Mouse (Mus musculus): ENCODE measurements around the gene Cactin.

Cactin gene

GRCm38 (mm10) chr10:81319741-81320549 is 958 bp upstream of the Cactin start:
- no peak for DNase-seq

DNA sequence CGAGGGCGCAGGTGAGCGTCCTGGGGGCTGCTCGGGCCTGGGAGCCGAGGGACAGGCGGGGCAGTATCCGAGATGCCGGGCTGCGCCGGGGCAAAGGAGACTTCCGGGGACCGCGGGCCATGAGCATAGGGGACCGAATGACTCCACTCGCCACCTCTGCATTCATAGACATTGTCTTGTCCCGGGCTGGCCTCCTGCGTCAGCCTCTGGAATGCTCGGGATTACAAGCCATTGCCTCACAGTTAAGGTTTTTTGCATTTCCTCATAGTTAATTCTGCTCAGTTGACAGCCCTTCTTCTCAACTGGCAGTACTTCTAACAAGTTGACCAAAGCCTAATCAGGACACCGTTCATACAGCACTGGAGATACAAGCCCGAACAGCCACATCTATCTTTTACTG is 533 bp downstream of the Cactin start:
- no peak for DNase-seq

- no peak for DNase-seq
Observed at GRCm38 (mm10) chr10:81322444-81322843, 1.5 kb downstream of the Cactin start.

DNA sequence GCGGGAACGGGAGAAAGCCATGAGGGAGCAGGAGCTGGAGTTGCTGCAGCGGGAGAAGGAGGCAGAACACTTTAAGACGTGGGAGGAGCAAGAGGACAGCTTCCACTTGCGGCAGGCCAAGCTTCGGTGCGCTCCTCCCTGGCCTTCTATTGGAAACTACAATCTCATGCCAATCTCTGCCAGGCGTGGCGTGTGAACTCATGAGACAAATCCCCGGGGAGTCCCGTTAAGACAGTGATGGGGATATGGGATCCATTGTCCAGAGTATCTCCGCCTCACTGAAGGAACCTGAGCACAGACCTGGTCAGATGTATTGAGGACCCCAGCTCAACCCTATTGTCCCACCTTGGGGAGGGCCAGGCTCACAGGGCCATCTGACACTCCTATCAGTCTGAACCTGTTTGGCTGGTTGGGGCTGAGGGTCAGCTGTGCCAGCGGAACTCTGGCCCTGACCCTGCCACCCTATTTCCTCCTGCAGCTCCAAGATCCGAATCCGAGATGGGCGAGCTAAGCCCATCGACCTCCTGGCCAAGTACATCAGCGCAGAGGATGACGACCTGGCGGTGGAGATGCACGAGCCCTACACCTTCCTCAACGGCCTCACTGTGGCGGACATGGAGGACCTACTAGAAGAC is 2.4 kb downstream of the Cactin start:
- DNase-seq = no peak

GRCm38 (mm10) chr10:81323791-81324530 is 3.1 kb downstream of the Cactin start:
- DNase-seq = no peak

GRCm38 (mm10) chr10:81325176-81325575 is 4.3 kb downstream of the Cactin start:
- no peak for DNase-seq

DNA sequence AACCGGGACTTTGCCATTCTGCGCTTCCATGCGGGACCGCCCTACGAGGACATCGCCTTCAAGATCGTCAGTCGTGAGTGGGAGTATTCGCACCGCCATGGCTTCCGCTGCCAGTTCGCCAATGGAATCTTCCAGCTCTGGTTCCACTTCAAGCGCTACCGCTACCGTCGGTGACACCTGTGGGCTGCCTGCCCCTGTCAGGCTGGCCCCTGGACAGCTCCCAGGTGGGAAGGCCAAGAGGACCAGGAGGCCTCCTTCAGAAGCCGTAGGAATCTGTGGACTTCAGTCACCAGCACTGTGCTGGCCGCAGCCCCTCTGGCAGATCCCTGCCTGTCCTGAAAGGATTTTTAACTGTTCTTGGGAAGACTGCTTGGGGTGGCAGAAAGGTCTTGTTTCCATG is 4.9 kb downstream of the Cactin start:
- no peak for DNase-seq

- no peak for DNase-seq
Observed at GRCm38 (mm10) chr10:81326858-81327257, 6.0 kb downstream of the Cactin start.

DNA sequence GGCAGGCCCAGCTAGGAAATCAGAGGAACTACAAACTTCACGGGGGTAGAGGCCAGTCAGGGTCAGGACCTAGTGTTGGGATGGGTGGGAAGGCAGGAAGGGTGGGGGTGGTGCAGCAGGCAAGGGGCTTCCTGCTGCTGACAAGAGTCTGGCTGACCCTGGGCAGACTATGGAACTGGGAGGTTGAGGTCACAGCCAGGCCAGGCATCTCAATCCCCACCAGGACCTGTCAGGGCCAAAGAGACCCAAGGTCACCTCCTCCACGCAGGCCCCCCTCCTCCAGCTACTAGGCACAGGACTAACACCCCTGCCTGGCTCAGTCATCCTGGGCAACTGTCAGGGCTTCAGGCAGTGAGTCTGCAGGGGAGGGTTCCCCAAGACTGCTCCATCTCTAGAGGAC is 7.1 kb downstream of the Cactin start:
- DNase-seq = no peak

DNA sequence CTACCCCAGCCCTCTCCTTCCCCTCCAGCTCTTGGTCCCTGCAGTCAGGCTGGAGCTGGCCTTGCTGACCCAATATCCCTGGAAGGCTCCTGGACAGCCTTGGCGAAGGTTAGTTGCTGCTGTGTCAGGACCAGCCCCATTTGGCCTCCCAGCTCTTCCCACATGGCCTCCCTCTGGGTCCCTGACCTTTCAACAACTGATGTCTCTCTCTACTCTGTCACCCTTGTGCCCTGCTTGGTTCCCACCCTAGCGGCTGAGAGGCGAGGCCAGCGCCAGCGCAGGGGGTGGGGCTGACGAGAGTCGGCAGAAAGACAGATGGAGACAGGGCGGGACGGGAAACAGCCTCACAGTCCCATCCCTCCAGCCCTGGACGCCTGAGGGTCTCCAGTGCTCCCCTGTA is 7.5 kb downstream of the Cactin start, which contains the start of gene Tbxa2r:
Gene Tbxa2r (plus strand): TSS at position 346 of the 400 bp plus-strand sequence.
- DNase-seq = peak; percentile 91

- DNase-seq = peak; percentile 90
Observed at GRCm38 (mm10) chr10:81329194-81329975, 8.5 kb downstream of the Cactin start.

DNA sequence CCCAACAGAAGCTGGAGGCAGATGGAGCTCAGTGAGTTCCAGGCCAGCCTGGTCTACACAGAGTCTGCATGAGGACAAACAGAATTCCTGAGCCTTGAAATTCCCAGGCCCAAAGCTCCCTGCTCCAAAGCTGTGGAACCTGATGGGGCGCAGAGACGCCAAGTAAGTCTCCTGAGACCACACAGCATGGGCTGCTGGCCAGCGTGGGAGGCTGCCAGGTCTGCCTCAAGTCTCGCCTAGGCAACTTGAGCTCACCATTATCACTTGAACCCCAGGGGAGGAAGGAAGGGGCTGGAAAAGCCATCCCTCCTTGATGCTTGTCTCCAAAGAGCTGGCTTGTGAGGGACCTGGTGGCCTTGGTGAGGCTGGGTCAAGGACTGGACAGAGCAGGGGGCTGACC is 9.1 kb downstream of the Cactin start:
- no peak for DNase-seq

DNA sequence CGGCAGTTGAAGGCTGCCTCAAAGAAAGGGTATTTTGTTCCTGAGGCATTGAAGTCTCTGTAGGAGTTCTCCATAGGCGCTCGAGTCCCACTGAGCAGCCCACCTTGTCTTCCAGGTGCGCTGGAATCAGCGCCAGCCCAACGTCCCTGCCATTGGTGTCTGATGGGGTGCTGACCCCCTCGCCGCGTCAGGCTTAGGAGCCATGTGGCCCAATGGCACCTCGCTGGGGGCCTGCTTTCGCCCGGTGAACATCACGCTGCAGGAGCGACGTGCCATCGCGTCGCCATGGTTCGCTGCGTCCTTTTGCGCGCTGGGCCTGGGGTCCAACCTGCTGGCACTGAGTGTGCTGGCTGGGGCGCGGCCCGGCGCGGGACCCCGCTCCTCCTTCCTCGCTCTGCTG is 11.4 kb downstream of the Cactin start:
- no peak for DNase-seq

- no peak for DNase-seq
Observed at GRCm38 (mm10) chr10:81334324-81334723, 13.4 kb downstream of the Cactin start.

DNA sequence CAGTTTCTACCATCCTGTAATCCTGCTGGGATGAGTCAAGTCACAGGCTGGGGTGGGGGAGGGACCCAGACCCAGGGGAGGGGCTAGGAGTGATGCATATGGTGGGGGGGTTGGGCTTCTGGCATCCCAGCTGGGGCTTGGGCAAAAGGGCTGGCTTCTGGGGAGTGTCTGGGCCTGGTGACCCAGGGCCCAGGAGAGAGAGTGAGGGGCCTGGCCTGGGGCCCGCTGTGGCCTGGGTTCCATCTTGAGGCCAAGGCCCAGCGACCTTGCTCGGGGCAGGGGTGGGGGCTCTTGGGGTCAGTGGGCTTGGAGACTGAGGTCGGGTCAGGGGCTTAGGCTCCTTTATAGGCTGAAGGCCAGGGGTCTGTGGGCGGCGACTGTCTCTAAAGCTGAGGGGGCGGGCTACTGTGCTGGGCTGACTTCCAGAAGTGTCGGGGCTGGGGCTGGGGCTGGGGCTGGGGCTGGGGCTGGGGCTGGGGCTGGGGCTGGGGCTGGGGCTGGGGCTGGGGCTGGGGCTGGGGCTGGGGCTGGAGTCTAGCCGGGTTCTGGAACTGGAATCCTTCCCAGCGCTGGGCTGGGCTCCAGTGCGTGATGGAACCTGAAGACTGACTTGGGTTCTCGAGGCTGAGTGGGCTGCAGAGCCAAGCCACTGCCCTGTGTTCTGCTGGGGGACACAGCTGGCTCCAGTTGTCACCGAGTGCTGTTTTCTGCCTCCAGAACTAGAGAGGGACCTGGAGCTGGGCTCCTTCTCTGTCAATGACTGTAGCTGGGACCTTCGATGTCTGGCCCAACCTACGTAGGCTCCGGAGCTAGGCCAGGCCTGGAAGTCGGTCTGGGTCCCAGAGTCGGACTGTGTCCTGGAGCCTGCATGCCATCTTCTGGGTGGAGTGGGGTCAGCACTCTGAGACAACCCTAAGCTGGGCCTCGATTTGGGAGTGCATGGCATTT is 14.8 kb downstream of the Cactin start:
- no peak for DNase-seq

DNA sequence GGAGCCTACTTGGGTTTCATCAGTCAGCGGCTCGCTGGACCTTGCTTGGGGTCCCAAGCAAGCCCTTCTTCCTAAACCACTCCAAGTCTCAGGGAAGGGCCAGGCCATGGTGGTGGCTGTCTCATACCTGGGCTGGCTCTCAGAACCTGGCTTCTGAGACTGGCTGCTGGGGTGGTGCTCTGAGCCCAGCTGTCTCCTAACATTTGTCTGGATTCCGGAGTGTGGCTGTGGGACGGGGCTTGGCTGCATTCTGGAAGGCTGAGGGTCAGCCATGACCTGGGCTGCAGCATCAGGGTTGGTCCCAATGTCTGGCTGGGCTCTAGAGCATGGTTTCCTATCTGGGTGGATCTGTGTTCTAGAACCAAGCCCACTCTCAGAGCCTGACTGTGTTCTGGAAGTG is 15.7 kb downstream of the Cactin start:
- DNase-seq = no peak

DNA sequence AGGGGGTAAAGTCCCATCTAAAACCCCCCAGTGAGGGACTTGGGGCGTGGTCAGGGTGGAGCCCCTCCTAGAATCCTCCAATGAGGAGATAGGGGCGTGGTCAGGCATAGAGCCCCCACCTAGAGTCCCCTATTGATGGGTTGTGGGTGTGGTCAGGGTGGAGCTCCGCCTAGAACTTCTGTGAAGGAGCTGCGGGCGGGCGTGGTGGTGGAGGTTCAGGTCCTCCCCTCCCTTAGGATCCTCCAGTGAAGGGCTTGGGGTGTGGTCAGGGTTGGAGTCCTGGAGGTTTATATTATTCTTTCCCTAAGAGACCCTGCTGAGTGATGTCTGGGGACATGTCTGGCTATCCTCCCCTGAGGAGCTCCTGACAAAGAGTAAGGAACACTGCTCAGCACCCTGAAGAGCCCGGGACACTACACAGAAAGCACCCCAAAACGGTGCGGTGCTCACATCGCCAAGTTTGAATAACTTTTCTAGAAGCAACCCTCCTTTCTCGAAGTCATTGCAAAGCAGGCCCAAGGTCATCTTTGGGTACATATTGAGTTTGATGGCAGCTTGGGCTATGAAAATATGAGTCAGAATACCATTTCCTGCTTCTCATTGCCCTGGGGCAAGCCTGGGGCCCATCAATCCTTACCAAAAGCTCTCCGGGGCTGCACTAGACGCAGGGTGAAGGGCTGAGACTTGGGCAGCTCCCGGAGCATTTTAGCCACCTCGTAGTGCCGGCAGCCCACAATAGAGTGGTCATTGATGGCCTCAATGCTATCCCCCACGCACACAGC is 19.8 kb downstream of the Cactin start:
- DNase-seq = no peak

DNA sequence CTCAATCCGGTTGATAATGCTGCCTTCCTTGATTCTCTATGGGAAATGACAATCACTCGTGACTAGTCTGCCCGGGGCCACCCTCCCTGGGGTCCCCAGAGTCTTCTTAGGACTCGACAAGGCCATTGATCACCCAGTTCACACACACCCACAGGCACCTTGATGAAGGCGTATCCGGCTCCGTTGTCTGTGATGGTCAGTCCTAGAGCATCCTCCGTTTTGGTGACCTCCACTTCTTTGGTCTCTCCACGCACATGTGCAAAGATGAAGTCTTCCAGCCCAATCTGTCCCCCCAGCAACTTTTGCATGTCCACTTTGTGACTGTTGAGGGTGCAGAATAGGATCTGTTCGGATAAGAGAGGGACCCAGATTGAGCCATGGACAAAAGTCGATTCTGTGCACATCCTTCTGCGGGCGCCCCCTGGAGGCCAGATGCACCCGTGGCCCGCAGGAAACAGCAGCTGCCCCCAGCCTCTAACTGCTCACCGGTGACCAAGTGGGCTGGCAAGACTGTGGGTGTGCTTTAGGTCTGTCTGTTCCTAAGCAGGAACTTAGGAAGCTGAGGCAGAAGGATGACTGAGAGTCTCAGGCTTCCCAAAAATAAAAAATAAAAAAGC is 20.5 kb downstream of the Cactin start:
- peak; percentile 83 for DNase-seq

DNA sequence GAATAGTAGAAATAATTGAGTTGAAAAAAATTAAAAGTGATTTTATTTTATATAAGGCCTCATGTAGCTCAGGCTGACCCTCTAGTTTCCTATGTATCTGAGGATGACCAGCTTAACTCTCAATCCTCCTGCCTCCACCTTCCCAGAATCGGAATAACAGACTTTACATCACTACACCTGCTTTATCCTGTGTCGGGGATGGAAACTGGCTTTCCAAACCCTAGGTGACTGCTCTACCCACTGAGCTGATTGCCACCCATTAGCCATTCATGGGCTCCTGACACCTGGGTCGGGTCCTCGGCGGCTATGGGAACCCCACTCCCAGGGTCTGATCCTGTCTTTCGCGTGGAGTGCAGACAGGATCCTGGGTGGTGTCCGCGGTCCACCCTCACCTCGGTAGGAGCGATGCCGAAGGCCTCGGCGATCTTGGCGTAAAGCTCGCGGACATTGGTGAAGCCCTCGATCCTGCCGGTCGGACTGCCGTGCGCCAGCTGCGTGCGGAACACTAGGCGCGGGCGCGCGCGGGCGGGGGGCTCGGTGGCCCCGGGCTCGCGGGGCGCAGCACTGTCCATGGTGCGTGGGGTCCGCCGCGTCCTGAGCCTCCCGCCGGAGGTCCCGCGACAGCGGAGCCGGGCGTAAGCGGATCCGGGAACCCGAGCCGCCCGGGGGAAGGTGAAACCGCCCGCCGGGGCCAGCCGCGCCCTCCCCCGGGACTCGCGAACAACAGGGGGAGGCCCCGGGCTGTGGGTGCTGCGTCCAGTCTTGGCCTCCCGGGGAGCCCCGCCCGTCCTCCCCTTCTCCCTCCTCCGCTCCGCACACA is 22.0 kb downstream of the Cactin start, which contains the start of gene Gipc3:
Gene Gipc3 (minus strand): TSS at position 581 of the 820 bp plus-strand sequence.
- DNase-seq = no peak
